Mouse (Mus musculus) lung, postnatal 36 days (tissue): ENCODE data around the gene Grin2c.

Source experiments
- DNase-seq: peaks from one replicate; pipeline ENCODE4 v3.0.0; 2022; ENCODE audit warnings: mixed read lengths

The Grin2c gene

DNA sequence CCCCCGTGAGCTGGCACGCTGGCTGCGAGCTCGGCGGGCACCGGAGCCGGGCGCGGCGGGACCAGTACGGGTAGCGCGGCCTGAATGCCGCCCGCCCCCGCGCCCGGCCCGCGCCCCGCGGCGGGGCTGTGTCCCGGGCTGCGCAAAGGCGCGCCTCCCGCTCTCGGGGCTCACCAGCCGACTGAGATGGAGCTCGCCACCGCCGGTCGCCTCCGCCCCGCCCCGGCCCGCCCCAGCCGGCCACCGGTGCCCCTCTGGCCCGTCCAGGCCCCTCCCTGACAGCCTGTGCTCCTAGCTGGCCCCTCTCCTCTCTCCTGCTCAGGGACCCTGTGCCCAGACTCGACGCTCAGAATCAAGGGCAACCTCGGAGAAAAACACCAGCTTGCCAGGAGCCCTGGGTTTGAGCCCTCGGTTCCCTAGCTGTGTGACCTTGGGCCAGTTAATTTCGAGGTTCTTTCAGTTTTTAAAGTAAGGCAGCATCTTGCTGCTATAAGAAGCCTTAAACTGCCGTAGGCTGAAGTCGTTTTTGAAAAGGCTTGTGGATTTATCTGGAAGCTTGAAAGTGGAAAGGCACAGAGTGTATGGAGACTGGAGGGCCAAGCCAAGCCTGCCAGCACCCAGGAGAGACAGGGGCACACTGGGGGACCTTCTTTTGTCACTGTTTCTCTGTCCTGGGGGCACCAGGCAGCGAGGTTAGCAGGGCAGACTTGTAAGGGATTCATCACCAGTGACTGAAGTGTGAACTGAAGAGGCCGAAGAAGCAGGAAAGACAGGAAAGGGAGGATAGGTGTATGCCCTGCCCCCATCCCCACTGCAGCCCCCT, at the start of gene Grin2c:
TSS of gene Grin2c (minus strand) at position 183 of the 823 bp plus-strand sequence.
- DNase-seq: no peak

DNA sequence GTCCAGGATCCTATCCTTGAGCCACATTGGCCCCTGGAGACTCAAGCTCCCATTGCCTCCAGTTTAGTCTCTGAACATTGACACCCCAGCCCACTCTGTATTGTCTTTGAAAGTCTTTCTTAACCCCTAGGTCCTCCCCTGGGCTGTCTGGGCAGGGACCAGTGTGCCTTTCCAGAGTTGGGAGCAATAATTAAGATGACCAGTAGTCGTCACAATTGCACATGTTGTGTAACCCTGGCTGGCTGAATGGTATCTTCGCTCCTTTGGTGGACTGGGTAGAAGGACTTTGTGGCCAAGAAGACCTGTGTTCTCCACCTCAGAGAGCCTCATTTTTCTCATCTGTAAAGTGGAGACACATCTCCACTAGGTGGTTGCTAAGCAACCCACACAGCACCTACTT, 47.2 kb upstream of the Grin2c start:
- DNase-seq: no peak

DNA sequence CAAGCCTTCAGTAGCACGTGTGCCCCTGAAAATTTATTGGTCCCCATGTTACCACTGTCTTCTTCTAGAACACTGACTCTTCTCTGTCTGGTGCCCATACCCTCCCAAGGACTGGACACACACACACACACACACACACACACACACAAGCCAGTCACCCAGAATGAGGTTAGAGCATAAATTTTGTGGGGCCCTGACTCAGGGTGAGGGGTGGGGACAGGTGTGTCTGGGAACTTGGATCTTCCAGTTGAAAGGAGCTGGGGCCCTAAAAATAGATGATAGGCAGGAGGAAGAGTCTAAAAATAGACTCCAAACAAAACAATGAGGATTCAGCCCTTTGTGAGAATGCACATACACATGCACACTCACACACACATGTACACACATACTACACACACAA, 41.7 kb upstream of the Grin2c start:
- DNase-seq: no peak

DNA sequence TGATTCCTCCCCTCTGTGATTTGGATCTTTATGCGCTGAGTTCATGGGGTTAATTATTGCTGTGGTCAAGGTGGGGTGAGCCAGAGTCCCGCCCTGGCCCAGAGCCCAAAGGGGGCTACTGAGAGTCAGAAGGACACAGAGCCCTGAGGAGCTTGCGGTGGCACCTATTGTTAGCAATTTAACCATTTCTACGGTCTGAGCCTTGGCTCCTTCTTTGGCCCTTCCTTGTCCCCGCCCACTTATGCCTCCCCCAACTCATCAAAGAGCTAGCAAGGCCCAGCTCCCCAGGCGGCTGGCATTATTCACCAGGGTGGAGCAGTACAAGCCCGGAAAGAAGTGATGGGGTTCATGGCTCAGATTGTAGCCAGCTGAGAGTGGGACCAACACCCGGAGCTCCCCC, 39.8 kb upstream of the Grin2c start, which contains the start of gene Otop2:
TSS of gene Otop2 (plus strand) at position 301 of the 400 bp plus-strand sequence.
- no peak for DNase-seq

DNA sequence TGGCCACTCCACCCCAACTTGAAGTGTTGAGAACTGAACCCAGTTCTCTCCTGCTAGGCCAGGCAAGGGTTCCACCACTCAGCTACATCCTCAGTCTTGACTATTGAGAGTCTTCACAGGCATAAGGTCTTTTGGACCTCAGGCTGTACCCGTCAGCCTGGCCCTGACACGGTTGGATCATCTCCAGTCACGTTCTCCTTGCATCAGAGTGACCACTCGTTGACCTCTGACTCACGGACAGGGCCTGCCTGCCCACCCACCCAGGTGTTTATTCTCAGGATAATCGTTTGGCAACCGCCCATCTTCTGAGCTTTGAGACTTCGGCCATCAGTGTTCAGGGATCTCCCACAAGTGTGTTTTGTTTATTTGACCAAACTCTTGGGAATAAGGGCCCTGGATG, 36.1 kb upstream of the Grin2c start:
- DNase-seq: no peak

DNA sequence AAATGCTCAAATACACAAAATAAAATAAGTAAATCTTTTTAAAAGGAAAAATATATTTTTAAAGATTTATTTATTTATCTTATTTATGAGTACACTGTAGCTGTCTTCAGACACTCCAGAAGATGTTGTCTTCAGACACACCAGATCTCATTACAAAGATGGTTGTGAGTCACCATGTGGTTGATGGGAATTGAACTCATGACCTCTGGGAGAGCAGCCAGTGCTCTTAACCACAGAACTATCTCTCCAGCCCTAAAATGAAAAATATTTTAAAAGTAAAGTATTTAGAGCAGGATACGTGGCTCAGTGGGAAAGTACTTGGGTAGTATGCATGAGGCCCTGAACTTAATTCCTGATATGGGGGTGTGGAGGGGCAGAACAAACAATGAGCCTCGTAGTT, 34.3 kb upstream of the Grin2c start:
- no peak for DNase-seq

DNA sequence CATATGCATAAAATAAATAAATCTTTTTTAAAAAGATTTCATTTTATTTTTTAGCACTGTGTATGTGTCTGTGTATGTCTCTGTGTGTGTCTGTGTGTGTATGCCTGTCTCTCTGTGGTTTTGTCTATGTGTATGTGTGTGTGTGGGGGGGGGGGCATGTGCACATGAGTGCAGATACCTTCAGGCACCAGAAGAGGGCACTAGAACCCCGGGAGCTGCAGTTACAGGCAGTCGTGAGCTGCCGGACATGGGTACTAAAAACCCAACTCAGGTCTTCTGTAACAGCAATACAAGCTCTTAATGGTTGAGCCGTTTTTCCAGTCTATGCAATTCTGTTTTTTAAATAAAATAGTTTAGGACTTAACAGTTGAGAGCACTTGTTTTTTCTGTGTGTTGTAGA, 33.7 kb upstream of the Grin2c start:
- no peak for DNase-seq

DNA sequence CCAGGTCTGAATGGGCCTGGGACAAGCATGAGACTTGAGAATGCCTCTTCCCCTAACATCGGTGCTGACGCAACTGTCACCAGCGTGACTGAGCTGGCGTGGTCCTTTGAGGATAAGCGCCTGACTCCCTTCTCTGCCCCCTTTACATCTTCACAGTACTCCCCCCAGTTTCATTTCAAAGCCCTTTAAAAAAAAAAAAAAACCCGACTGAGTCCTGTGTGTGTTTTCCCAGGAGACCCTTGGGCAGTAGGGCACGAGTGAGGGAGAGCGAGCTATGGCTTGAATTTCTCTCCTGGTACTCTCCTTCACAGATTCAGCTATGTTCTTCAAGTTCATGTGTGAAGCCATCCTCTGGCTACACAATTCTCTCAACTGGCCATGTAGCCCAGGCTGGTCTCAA, 31.1 kb upstream of the Grin2c start:
- DNase-seq: no peak

DNA sequence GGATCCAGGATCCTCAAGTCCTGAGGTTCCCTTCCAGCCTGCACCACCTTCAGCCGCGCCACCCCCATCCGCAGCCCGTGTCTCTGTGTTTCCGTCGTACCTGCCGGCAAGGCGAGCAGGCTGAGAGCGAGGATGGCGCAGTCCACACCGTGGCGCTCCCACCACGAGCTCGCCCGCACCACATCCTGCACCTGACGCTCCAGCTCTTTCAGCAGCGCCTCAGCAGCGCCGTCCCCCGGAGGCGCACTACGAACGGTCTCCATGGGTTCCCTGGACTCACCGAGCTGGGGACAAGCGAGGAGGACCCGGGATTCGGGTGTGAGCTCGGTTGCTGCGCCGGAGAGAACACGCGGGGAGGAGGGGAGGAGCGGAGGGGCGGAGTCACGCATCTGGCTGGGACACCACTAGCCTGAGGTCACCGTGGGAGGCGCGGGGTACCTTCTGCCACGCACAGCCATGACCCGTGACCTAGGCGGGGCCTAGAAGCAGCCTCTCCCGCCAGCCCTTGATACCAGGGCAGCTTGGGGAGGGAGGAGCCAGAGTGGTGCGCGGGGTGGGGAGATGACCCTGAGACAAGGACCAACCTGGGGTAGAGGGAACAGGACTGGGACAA, 30.3 kb upstream of the Grin2c start, which contains the start of gene Fads6:
TSS of gene Fads6 (minus strand) at position 450 of the 613 bp plus-strand sequence.
- peak; percentile 60 for DNase-seq

DNA sequence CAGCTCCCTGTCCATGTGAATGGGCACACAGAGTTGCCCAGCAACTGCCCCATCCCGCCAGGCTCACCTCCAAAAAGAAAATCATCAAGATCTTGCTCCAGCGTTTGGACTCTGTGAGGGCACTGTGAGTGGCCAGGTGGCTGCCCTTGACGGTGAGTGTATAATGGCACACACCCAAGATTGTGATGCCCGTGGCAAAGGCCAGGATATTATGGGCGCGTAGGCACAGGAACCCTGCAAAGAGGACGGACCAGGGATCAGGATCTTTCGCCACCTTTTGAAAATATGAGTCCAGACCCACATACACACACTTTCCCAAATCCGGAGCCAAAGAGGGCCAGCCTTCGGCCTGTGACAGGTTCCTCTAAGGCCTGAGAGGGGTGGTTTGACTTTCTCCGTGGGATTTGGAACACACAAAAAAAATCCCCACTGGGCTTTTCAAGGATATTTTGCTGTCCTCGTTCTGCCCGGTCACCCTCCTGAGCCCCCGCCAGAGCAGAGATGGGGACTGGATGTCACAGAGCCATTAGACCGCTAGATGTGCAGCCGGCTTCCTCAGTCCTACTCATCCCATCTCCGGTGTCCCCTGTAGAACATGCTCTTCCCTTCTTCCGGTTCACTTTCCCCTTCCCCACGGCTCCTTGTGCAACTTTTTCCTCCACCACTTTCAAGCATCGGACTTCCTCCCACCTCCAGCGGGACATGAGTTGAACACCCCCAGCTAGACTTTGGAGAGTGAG, 29.6 kb upstream of the Grin2c start:
- DNase-seq: peak; percentile 50

DNA sequence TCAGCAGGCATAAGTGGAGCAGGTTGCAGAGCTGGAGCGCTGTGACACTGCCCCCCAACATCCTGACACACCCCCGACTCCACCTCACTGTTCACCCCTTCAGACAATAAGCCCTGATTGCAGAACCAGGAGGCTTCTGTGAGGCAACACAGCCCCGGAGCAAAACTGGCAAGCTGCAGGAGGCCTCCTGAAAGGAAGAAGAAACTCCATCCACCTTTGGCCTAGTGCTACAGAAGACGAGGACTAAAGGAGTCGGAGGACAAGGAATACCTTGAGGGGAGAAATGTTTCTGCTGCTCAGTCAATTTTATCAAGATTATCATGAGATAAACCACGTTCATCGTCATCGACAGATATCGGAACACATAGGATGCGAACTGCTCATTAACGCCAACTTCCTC, 28.9 kb upstream of the Grin2c start:
- DNase-seq: no peak

DNA sequence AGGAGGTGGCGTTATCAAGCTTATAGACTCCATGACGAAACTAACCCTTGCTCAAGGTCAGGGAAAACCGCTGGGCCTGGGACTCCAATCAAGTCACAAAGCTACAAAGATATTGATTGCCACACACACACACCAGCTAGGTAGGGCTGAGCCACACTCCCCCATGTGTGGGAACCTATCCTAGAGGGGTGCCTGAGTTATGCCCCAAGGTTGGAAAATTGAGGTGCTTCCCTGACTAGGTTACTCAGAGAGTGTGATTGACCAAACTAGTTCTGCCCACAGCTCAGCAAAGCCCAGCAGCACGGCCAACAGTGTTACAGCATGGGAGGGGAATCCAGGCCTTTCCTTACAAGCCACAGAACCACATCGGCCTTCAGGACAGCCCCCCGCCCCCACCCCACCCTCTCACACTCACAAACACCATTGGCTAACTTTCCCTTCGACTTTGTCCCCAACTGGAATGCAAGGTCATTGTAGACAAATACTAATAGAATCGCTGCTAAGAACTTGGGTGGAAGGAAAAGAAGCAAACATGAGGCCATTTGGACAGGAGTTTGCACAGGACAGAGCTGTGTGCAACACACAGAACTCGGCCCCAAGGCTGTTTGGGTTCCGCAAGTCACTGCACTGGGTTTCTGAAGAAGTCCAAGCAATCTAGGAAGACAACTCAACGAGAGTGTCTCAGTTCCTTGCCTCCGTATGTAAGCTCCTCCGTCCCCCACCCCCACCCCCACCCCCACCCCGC, 25.8 kb upstream of the Grin2c start:
- DNase-seq: no peak

DNA sequence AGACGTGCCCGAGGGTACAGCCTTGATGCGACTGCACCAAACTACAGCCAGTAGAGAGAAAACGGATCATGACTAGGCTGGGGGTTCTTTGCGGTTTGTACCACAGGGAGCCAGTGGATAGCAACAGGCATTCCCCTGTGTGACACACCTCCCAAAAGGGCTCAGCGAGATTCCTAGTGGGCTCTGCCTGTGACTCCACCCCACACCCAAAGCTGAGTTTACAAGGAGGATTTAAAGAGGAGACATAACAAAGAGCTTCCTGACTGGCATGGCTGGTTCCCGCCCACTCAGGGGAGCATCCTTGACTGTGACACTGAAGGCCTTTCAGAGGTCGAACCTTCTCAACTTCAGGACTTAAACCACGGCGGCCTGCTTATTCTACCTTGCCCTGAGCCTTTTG, 24.5 kb upstream of the Grin2c start:
- DNase-seq: no peak

DNA sequence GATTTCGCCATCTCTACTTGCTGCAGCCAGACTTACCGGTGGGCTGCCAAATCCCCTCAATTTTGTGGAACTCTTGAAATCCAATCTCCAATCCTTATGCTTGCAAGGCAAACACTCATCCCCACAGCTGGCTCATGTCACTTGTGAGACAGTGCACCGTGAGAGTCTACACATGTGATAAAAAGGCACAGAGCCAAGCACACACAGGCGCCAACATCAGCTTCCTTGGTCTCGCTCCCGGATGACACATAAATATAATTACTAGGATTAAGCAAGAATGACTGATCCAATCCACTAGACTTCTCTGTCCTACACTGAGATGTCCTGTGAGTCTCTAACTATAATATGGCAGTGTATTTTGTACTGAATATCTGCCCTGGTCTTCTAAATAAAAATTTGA, 23.9 kb upstream of the Grin2c start:
- peak; percentile 84 for DNase-seq

DNA sequence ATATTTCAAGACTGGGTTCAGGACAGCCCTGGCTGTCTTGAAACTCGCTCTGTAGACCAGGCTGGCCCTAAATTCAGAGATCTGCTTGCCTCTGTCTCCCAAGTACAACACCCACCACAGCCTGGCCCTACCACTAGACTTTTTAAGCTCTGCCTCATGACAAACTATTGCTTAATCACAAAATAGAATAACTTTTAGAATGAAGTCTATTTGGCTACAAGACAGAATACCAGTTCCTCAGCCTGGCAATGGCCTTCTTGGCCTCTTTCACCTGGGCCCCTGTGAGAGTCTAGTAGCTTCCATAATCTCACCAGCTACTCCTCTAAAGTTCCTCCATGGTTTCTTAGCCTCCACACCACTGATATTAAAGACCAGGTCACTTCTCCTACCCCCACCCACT, 23.3 kb upstream of the Grin2c start:
- no peak for DNase-seq

DNA sequence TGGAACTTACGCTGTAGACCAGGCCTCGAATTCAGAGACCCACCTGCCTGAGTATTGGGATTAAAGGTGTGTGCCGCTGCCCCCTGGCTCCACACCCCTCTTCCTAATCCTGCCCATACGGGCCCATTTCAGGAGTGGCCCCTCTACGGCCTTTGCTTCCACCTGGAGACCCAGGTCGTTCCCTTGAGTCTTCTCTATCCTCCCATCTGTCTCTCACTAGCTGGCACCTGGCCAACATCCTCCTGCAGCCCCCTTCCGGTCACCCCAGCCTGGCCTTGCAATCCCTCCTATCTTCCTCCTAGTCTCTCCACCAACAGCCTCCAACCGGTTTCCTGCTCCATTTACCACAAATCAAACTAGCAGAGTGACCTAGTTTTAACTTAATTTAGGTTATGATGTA, 22.8 kb upstream of the Grin2c start:
- DNase-seq: no peak

DNA sequence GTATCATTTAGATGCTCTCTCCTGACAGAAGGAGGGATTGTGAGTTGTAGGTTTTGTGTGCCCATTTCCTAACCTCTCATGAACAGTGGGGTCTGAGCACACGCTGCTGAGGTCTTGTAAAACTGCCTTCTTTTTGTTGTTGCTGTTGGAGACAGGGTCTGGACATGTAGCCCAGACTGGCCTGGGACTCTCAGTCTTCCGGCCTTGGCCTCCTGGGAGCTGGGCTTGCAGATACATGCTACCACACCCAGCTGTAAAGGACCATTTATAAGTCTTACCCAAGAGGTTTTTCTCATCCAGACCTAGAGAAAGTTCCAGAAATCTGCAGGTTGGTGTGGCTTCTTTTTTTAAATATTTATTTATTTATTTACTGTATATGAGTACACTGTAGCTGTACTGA, 21.3 kb upstream of the Grin2c start:
- no peak for DNase-seq

DNA sequence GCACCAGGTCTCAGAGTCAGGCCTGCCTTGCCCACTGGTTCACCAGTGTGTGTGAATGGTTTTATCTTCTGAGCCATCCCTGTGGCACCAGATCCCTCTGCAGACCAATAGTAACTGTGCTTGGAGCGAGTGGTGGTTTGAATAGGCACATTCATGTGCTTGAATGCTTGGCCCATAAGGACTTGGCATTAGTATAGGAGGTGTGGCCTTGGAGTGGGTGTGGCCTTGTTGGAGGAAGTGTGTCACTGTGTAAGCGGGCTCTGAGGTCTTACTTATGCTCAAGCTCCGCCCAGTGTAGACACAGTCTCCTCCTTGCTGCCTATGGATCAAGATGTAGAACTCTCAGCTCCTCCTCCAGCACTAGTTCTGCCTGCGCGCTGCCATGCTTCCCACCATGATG, 20.3 kb upstream of the Grin2c start:
- DNase-seq: peak; percentile 33

DNA sequence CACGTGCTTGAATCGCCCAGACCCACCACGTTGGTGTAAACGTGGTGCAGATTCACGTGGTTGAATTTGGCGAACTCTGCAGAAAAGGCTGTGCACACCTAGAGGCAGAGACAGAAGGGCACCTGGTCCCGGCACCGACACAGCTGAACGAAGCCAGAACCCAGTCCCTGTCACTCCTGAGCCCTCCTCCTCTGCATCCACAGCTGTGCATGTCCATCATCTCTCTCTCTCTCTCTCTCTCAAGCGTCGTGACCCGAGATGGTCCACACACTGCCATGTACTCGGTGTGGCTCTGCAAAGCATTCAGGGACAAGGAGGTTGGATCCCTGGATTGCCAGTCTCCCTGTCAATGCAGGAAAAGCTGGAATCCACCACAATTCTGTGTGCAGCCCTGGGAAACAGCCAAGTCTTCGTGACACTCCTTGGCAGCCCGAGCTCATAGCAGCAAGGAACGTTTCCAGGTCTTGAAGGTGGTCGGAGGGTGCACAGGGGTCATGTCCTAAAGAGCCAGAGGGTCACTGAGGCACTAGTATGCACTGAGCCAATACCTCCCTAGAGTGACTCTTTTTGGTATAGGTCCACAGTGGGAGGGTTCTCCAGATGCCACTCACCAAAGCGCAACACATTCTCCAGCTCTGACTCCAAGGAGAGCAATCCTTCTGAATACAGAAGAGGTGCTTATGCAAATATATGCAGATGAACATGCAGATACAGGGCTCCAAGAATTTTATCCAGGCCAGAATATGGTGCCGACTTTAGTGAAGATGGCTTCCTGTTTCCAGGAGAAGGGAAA, 19.4 kb upstream of the Grin2c start:
- DNase-seq: no peak

DNA sequence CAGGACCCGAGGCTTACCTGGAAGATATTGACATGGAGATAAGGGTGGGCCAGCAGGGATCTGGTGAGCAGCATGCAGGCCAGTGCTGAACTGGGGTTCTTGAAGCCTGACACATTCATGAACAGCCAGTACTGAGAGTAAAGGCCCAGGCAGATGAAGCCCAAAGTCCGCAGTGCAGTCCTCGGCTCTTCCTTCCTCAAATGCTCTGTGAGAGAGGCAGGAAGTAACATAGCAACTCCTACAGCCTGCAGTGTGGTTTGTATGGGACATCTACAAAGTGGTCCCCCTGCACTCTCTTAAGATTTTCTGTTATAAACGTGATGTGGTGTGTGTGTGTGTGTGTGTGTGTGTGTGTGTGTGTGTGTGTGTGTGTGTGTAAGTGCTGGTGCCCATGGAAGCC, 18.2 kb upstream of the Grin2c start:
- DNase-seq: no peak

DNA sequence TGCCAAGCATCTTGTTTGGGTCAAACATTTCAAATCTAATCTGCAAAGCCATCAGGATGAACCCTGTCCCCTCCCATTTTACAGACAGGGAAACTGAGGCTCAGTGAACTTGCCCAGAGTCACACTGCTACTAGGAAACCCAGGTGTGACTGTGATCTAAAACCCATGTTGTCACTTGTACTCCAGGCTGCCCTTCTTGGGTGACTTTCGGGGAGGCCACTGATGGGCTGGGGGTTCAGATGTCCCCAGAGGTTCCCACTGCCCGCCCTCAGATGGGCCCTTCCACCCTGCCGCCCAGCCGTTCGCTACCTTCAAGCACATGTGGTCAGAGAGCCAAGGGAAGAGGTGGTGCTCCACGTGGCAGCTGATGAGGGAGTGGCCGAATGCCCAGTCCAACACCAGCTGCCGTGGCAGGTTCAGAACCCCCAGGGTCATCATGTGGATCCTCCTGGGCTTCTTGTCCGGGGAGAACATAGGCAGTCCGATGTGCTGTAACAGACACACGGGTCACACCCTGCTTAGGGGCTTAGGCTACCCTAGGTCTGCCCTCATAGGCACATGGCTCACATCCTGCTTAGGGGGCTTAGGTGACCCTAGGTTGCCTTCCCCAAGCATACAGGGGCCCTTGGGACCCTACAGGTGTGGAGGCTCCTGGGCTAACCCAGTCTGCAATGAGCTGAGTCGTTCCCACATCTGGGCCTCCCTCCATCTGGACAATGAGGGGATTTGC, 17.0 kb upstream of the Grin2c start:
- DNase-seq: no peak

DNA sequence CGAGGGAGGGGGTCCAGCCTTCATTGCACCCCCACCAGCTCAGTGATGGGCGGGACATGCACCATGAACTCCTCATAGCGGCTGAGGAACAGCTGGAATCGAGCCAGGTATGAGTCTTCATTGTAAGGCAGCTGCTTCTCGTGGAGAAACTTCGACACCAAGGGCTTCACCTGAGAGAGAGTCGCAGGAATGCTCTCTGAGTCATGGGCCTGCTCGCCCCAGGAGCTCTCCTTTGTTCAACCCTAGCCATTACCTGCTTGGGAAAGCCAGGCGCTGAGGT, 16.4 kb upstream of the Grin2c start:
- no peak for DNase-seq
